Mouse (Mus musculus) frontal cortex, postnatal 10 days (tissue): ENCODE results near the gene Tmem121.

Experiments
- DNase-seq, 2 experiments: peaks; one replicate each; pipeline ENCODE4 v3.0.0; 2022; ENCODE audit warnings: low spot score in 2 of 2, mixed read lengths in 1 of 2

Tmem121 gene

GRCm38 (mm10) chr12:113185442-113186291 is at the start of gene Tmem121:
Gene Tmem121 (plus strand): TSS chr12:113185930.
- peak in 1 of 2 experiments; percentile 52 for DNase-seq

DNA sequence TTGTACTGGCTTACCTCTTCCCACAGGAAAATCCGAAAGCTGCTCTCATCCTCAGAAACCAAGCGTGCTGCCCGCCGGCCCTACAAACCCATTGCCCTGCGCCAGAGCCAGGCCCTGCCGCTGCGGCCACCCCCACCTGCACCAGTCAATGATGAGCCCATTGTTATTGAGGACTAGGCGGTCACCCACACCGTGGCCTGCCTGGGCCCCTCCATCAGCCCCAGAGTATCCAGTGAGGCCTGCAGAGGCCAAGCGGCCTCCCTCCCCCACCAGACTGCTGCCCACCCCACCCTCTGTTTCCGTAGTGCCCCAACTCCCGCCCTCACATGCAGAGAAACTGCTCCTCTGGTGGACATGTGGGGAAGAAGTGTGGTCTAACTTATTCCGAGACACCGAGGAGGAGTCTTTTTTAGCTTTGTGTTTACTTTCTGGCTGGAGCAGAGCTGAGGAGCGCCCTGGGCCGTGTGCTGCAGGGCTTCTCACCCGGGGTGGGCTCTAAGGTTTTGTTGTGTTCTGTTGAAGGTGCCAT is 49.2 kb upstream of the Tmem121 start:
- no peak for DNase-seq

GRCm38 (mm10) chr12:113137260-113138213 is 48.2 kb upstream of the Tmem121 start:
- no peak for DNase-seq

GRCm38 (mm10) chr12:113138291-113138690 is 47.4 kb upstream of the Tmem121 start:
- DNase-seq: no peak

DNA sequence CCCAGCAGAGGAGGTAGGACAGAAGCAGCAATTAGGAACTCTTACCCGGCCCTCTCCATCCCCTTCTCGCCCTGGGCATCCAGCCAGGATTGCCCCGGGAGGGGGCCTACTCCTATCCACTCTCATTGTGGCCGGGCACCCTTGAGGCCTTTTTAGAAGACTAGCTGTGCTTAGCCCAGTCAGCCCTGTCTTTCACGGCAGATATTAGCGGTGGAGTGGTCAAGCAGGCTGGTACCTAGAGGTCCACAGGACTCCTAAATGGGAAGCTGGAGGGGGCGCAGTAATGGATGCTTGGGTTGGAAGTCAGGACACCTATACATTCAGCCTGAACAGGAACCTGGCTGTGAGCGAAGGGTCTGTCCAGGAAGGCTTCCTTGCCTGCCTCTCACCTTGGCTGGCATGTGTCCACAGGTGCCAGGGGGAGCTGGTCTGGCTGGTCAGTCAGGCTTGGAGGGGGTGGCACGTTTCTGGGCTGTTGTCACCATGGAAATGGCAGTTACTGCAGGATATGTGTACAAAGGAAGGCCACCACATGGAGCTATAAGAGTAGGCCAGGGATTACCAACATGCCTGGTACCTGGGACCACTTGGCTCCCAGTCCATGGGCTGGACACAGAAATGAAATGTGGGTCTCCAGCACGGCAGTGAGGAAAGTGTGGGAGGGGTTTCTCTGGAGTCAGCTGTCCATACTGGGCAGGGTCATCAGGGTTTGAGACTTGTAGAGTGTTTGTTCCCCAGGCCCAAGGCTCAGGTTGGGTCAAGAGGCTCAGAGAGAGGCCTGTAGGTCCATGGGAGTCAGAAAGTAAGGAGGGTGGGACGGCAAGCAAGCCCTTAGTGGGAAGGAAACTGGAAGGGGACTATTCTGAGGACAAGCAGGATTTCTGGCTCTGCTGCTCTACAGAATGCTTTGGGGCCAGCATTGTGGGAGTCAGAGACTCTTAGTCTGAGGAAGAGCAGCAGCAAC is 46.5 kb upstream of the Tmem121 start:
- no peak for DNase-seq

- peak; percentile 90 to 95 for DNase-seq
Observed at GRCm38 (mm10) chr12:113139908-113140615, 45.7 kb upstream of the Tmem121 start, which contains the start of gene Crip2. Gene Crip2 (plus strand): TSS chr12:113140236.

- peak; percentile 42 to 65 for DNase-seq
Observed at GRCm38 (mm10) chr12:113140616-113141411, 44.9 kb upstream of the Tmem121 start.

DNA sequence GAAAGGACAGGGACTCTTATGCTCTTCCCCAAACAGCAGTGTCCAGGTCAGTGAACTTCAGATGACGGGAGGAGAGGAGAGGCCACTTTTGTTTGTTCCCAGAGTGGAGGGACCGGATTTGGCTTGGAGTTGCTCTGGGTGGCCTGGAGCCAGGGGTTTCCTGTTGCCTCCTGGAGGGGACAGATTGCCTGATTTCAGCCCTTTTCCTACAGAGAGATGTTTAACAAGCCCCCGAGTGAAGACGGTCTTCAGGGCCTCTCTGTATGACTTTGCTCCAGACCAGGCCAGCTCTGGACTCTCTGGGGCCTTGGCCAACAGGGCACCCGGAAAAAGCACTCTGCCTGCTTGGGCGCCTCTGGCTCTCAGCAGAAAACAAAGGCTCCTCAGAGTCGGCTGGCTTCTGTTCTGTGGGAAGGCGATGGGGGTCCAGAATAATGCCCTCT is 44.2 kb upstream of the Tmem121 start:
- DNase-seq: peak in 1 of 2 experiments; percentile 48

GRCm38 (mm10) chr12:113142021-113142975 is 43.4 kb upstream of the Tmem121 start:
- DNase-seq: peak; percentile 61 to 74

- DNase-seq: no peak
Observed at GRCm38 (mm10) chr12:113143164-113143563, 42.6 kb upstream of the Tmem121 start.

DNA sequence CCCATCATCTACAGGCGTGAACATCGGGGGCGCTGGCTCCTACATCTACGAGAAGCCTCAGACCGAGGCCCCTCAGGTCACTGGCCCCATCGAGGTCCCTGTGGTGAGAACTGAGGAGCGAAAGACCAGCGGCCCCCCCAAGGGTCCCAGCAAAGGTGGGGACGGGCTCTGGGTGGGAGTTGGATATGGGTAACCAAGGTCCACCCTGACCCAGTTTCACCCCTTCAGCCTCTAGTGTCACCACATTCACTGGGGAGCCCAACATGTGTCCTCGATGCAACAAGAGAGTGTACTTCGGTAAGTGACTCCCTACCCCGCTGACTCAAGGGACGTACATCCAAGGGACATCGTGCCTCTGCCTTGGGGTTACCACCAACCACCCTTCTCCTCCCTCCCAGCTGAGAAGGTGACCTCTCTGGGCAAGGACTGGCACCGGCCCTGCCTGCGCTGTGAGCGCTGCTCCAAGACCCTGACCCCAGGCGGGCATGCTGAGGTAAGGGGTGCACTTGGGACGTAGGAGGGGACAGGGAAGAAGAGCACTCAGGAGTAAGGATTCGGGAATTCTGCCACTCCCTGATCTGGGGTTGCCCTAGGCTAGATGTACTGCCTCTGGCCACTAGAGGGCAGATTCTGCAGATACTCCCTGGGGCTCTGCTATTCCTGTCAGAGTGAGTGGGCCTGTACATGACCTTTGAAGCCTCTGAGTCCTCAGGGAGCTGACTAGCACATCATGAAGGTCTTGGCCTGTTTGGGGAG is 41.6 kb upstream of the Tmem121 start:
- peak in 1 of 2 experiments; percentile 39 for DNase-seq

DNA sequence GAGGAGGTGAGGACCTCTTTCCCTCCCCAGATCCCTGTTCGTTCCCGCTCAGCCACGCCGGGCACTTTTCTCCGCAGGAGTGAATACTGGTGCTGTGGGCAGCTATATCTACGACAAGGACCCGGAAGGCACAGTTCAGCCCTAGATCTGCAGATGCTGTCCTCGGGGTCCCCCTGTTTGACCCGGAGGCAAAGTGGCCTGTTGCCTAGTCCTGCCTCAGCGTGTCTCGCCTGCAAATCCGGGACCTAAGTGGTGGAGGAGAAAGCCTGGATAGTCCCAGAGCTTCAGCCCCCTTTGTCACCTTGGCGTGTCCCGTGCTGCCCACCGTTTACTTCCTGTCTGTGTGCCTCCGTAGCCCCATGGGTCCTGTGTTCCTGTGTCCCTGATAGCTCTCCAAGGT is 40.8 kb upstream of the Tmem121 start:
- DNase-seq: no peak

GRCm38 (mm10) chr12:113145591-113145990 is 40.1 kb upstream of the Tmem121 start:
- DNase-seq: no peak

- peak; percentile 68 to 83 for DNase-seq
Observed at GRCm38 (mm10) chr12:113146112-113147057, 39.3 kb upstream of the Tmem121 start, which contains the start of gene Crip1. Gene Crip1 (plus strand): TSS chr12:113146316.

- no peak for DNase-seq
Observed at GRCm38 (mm10) chr12:113147481-113147880, 38.2 kb upstream of the Tmem121 start.
